Mouse (Mus musculus) lung, embryonic 15.5 days (tissue): Measurements from ENCODE around the gene Rtl8b. TPM values are rescaled to one million over a fixed set of nuclear protein-coding genes. Genes with fewer than 3 reads are reported as not detected.
"Not testable (repeated sequence)": the region's sequence is repeated elsewhere in the genome, so short reads cannot be mapped to it uniquely, and the experiment has no call there.

Source experiments
- ATAC-seq: fragments of 200-750 bp; cut with Nextera tagmentation; 2 replicates; pipeline ENCODE4 v1.8.0; 2017; ENCODE audit warnings: moderate number of reproducible peaks, borderline replicate concordance; ENCODE audit not compliant: low FRiP score, low TSS enrichment; ENCODE audit errors: extremely low read depth
- H3K27ac ChIP-seq: fragments of 300-500 bp; sonication (generic); 2 replicates; pipeline ENCODE4 v1.5.1; 2015; ENCODE audit warnings: moderate library complexity, mild to moderate bottlenecking, inconsistent platforms
- H3K27me3 ChIP-seq: fragments of 300-500 bp; sonication (generic); 2 replicates; pipeline ENCODE4 v1.6.1; 2015; ENCODE audit warnings: inconsistent platforms
- H3K36me3 ChIP-seq: fragments of 300-500 bp; sonication (generic); 2 replicates; pipeline ENCODE4 v1.6.1; 2015; ENCODE audit warnings: inconsistent platforms
- H3K4me1 ChIP-seq: fragments of 300-500 bp; sonication (generic); 2 replicates; pipeline ENCODE4 v1.6.1; 2015; ENCODE audit warnings: inconsistent platforms
- H3K4me2 ChIP-seq: fragments of 300-500 bp; sonication (generic); 2 replicates; pipeline ENCODE4 v1.6.1; 2015; ENCODE audit warnings: inconsistent platforms, mild to moderate bottlenecking, moderate library complexity
- H3K4me3 ChIP-seq: fragments of 300-500 bp; sonication (generic); 2 replicates; pipeline ENCODE4 v1.5.1; 2015; ENCODE audit warnings: mild to moderate bottlenecking, inconsistent platforms
- H3K9ac ChIP-seq: fragments of 300-500 bp; sonication (generic); 2 replicates; pipeline ENCODE4 v1.6.1; 2015; ENCODE audit warnings: inconsistent platforms
- H3K9me3 ChIP-seq: fragments of 300-500 bp; sonication (generic); 2 replicates; pipeline ENCODE4 v1.6.1; 2016; ENCODE audit warnings: inconsistent platforms
- WGBS: fragments of 180-500 bp; shearing (Covaris S2); methylation state at CpG from one replicate; pipeline ENCODE4 v1.1.7; 2015; 5-methylcytosine and 5-hydroxymethylcytosine counted together
- polyA plus RNA-seq: library from polyadenylated mRNA; unstranded; fragments of >200 nt; fragmentation: Nextera tagmentation; extraction: Ambion mirVana; gene quantifications from 2 replicates; pipeline ENCODE4 v1.2.1, GENCODE M21; 2015

Rtl8b gene
- polyA plus RNA-seq, 1 experiment from 2014 or later = 84.2 TPM

GRCm38 (mm10) chrX:53669557-53670270 lies 494 bp downstream of the Rtl8b start:
- not testable (repeated sequence) for H3K36me3 ChIP-seq, H3K9me3 ChIP-seq, H3K27ac ChIP-seq, H3K4me1 ChIP-seq, H3K27me3 ChIP-seq, H3K9ac ChIP-seq
- no CpG with 5 or more reads among the region's 36 CpGs for WGBS
- peak; percentile 53; the same call in 1 of the 2 replicates for ATAC-seq
- Histone ChIP-seq H3K4me2 (peak overlapping the region; percentile 29; the same call in 1 of the 2 replicates), H3K4me3 (peak overlapping the region; percentile 34)

DNA sequence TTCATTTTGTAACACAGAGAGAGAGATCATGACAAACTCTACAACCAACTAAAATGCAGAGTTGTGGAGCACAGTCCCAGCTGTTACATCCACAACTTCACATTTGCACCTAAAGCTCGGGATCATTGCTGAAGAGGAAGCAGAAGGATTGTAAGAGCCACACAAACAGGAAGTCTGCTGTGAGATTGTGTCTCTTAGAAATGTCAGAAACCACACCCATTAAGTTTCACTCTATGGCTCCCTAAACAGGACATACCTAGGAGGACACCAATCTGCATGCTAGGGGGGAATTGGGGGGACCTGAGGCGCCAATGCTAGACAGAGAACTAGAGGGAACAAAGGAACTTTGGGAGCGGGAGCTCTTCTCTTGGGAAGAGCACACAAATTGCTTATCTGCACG lies 17.3 kb downstream of the Rtl8b start:
- H3K27ac ChIP-seq, H3K4me2 ChIP-seq, H3K9me3 ChIP-seq, H3K36me3 ChIP-seq, H3K4me3 ChIP-seq, H3K27me3 ChIP-seq, H3K9ac ChIP-seq, H3K4me1 ChIP-seq, ATAC-seq: not testable (repeated sequence)
- WGBS = 46% methylated on average over 4 of the region's 4 CpGs

- H3K27me3 ChIP-seq = no peaks in the 10 kb centered on the region
- no peak overlapping the region for H3K4me3 ChIP-seq
- no peaks in the 10 kb centered on the region for H3K36me3 ChIP-seq
- no peaks in the 10 kb centered on the region for H3K4me1 ChIP-seq
- no peak overlapping the region for H3K4me2 ChIP-seq
- H3K27ac ChIP-seq = no peak overlapping the region
- ATAC-seq = no peak
- WGBS = 67% methylated on average over 6 of the region's 6 CpGs
- no peak overlapping the region for H3K9ac ChIP-seq
- no peaks in the 10 kb centered on the region for H3K9me3 ChIP-seq
These were observed 24.3 kb downstream of the Rtl8b start for GRCm38 (mm10) chrX:53645885-53646284.

- H3K4me2 ChIP-seq = peak within 1 kb of the TSS; percentile 41
- WGBS = 10% methylated on average over 12 of the region's 50 CpGs
These were observed 26.9 kb downstream of the Rtl8b start, which contains the start of gene Rtl8a for GRCm38 (mm10) chrX:53642980-53643961. Gene Rtl8a, minus strand, starts transcription at chrX:53643682.

GRCm38 (mm10) chrX:53642604-53642979 lies 27.6 kb downstream of the Rtl8b start:
- peak overlapping the region; percentile 35; the same call in 1 of the 2 replicates for H3K4me2 ChIP-seq

More at GRCm38 (mm10) chrX:53642980-53643961, 26.9 kb downstream of the Rtl8b start, which contains the start of gene Rtl8a:
- peak within 1 kb of the TSS; percentile 74 for H3K27ac ChIP-seq
- H3K9me3 ChIP-seq, H3K36me3 ChIP-seq, H3K9ac ChIP-seq, H3K4me1 ChIP-seq, H3K27me3 ChIP-seq: not testable (repeated sequence)
- peak within 1 kb of the TSS; percentile 34 for H3K4me3 ChIP-seq
- ATAC-seq = peak; percentile 94

GRCm38 (mm10) chrX:53638107-53638506 lies 32.1 kb downstream of the Rtl8b start:
- not testable (repeated sequence) for H3K27ac ChIP-seq, H3K9me3 ChIP-seq, H3K9ac ChIP-seq, H3K4me1 ChIP-seq, ATAC-seq, H3K36me3 ChIP-seq, H3K4me2 ChIP-seq, H3K4me3 ChIP-seq, H3K27me3 ChIP-seq
- 47% methylated on average over 3 of the region's 3 CpGs for WGBS

More at GRCm38 (mm10) chrX:53642604-53642979, 27.6 kb downstream of the Rtl8b start:
- H3K9ac ChIP-seq, H3K27ac ChIP-seq, H3K9me3 ChIP-seq, ATAC-seq, H3K27me3 ChIP-seq, H3K4me1 ChIP-seq, H3K36me3 ChIP-seq: not testable (repeated sequence)
- peak overlapping the region; percentile 19; the same call in 1 of the 2 replicates for H3K4me3 ChIP-seq
- 49% methylated on average over 3 of the region's 4 CpGs for WGBS

Other genes starting within 250 kb of the Rtl8b start
- not detected in 2 replicates for gene Etd, start 235.5 kb downstream of the Rtl8b start, polyA plus RNA-seq
- gene Rtl8c, start 62.4 kb downstream of the Rtl8b start, polyA plus RNA-seq = 33.2 and 35.3 TPM in 2 replicates
- not detected in 2 replicates for gene Gm14597, start 61.4 kb downstream of the Rtl8b start, polyA plus RNA-seq
- 89.3 and 93.5 TPM in 2 replicates for gene Rtl8a, start 26.7 kb downstream of the Rtl8b start, polyA plus RNA-seq
- gene 4930502E18Rik, start 54.4 kb upstream of the Rtl8b start, polyA plus RNA-seq = 0.10 TPM in 1 of 2 replicates, not detected in the other
- not detected in 2 replicates for gene 1700013H16Rik, start 87.4 kb upstream of the Rtl8b start, polyA plus RNA-seq
- gene Zfp36l3, start 106.0 kb upstream of the Rtl8b start, polyA plus RNA-seq = not detected in 2 replicates
- 1.5 and 1.7 TPM in 2 replicates for gene Xlr, start 127.3 kb upstream of the Rtl8b start, polyA plus RNA-seq